Mouse (Mus musculus) spleen, postnatal 10 days (tissue): Measurements from ENCODE around the gene Ccp110.

Experiments used
- DNase-seq, 2 experiments: peaks; one replicate each; pipeline ENCODE4 v3.0.0; 2021 to 2022; ENCODE audit warnings: low spot score in 2 of 2

Gene Ccp110

GRCm38 (mm10) chr7:118769208-118769607 is 56.9 kb downstream of the Ccp110 start:
- no peak for DNase-seq

DNA sequence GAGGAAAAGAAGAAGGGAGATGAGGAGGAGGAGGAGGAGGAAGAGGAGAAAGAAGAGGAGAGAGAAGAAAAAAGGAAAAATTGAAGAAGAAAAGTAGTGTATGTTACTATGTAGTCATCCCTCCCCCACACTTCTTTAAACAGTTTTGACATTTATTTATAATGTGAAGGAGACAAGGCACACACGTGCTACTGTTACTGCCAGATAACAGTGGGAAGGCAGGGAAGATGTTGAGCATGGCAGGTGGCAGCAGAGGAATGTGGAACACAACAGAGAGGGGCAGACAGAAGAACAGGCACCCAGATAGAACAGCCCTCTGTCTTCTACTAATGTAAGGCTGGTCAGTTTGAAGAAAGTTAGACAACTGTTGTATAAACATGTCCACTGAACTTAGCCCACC is 57.3 kb downstream of the Ccp110 start:
- DNase-seq, result no peak

- DNase-seq, result no peak
These were observed 60.7 kb downstream of the Ccp110 start for GRCm38 (mm10) chr7:118773027-118773426.

- no peak for DNase-seq
These were observed 63.6 kb downstream of the Ccp110 start for GRCm38 (mm10) chr7:118775991-118776390.

DNA sequence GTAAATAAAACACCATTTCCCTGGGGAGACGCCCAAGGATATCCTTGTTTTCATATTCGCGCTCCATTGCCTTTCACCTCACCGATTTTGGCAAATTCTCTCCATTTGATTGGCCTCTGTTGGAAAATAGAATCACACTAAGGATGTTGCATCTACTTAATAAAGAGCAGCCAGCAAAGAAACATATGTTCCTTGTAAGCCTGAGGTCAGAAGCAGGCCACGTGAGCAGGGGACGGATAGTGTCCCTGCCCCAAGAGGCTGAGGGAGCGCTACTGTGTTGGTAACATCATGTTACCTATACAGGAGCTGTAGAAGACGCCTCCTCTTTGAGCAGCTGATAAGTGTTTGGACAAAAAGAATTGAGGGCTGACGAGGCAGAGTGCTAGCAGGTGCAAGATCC is 64.1 kb downstream of the Ccp110 start:
- DNase-seq, result no peak

DNA sequence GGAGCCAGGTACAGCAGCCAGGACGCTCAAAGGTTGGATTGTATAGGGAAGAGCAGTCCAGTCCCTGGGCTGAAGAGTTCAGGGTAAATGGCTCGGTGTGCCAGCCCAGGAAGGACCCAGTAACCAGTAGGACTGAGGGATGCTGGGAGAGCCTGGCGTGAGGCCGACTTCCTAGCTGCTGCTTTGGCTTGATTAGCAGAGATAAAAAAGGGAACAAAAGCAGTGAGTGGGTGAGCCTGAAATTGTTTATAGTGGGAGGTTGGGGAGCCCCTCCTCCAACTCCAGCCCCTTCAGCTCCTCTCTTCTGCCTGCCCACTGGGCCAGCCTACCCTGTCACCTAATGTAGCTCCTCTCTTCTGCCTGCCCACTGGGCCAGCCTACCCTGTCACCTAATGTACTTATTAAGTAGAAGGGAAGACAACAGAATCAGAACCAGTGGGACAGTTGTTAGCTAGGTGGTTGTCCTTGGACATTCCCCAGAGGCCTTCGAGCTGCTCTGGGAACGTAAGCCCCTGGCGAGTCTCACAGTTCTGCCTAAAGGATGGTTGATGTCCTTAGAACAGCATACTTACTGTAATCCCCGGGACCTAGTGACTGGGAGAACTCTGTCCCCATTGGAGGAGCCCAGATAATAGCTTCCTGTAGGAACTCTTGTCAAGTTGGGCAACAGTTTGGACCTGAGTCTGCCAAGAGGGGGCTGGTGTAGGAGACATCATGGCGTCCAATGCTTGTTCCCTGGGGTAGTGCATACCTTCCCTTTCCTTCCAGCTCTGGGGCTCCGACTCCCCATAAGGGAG is 65.4 kb downstream of the Ccp110 start:
- DNase-seq, result no peak

- no peak for DNase-seq
These were observed 66.2 kb downstream of the Ccp110 start for GRCm38 (mm10) chr7:118778561-118778960.

GRCm38 (mm10) chr7:118783305-118784001 is 71.1 kb downstream of the Ccp110 start:
- DNase-seq, result no peak

DNA sequence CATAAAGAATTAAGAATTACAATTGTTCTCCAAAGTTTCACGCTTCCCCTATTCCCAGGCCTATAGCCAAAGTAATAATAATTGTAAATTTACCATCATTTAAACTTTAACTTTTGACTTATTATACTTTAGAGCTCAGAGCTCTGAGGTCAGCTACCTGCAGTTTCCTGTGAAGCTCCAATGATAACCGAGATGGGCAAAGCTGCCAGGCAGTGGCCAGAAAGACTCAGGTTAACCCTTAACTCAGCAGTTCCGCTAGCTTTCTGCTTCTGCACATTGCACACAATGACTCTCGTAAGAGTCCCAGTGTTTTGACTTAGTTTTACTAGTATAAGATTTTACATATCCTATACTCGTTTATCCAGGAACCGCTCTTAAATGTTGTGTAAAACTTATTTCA is 73.7 kb downstream of the Ccp110 start:
- no peak for DNase-seq
